Mouse (Mus musculus) macrophage (primary cell): ENCODE measurements around the gene Sec22c. TPM values are rescaled to one million over a fixed set of nuclear protein-coding genes. Genes with fewer than 3 reads are reported as not detected.
A peak's percentile ranks its signal among the peaks of the same experiment; 100 is the strongest.

ENCODE experiments used
- H3K27ac ChIP-seq: fragments of 350-480 bp; formaldehyde crosslinking; 2 replicates; pipeline ENCODE4 v1.9.0; 2021
- H3K36me3 ChIP-seq: fragments of 350-480 bp; formaldehyde crosslinking; 2 replicates; pipeline ENCODE4 v1.9.0; 2021; ENCODE audit errors: inconsistent target
- H3K4me3 ChIP-seq: fragments of 350-480 bp; formaldehyde crosslinking; 2 replicates; pipeline ENCODE4 v1.9.0; 2021; ENCODE audit errors: inconsistent target
- H3K79me2 ChIP-seq: fragments of 350-480 bp; formaldehyde crosslinking; 2 replicates; pipeline ENCODE4 v1.9.0; 2021; ENCODE audit errors: inconsistent target
- WGBS: methylation state at CpG from one replicate; pipeline ENCODE4 v1.1.7; 2026; ENCODE audit warnings: inconsistent platforms; ENCODE audit not compliant: missing documents; 5-methylcytosine and 5-hydroxymethylcytosine counted together
- polyA plus RNA-seq: library from polyadenylated mRNA; stranded (reverse); fragments of 250-400 nt; gene quantifications from 3 replicates; pipeline ENCODE4 v1.2.4, GENCODE M21; 2018; ENCODE audit warnings: inconsistent platforms

The Sec22c gene
- polyA plus RNA-seq, 1 experiment from 2014 or later: 9.1 TPM

DNA sequence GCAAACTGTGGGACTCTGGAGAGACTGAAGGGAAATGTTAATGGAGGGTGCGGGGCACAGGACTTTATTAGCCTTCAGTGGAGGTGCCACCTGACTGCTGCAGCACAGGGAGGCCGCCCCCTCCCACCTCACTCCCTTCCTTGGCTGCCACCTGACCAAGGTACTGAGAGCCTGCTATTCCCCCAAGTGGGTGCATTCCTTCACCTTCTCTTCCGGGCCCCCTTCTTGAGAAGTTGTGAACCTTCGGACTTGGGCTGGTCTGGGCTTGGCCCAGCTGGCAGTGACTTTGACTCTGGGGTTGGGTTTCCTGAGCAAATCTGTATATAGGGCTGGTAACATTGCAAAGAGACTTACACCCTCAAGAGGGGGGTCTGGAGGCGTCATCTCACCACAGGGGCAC, 49.0 kb downstream of the Sec22c start:
- WGBS: 92% methylated on average over 5 of the region's 5 CpGs
- H3K4me3 ChIP-seq: no peak overlapping the region
- no peaks in the 10 kb centered on the region for H3K36me3 ChIP-seq
- H3K79me2 ChIP-seq: no peaks in the 10 kb centered on the region
- no peak overlapping the region for H3K27ac ChIP-seq

DNA sequence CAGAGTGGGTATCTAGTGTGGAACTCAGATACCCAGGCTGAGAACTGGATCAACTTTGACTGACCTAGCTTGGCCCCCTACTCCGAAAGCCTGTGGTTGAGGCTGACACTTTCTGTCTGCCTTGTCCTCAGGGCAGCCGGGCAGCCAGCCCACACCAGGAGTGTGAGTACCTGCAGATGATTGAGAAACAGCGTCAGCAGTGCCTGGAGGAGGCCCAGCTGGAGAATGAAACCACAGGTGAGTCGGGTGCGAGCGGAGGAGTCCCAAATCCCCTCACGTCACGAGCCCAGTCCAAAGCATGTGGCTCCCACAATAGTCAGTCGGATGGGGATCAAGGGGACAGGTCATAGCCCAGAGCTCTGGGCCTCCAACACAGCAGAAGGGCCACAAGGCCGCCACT, 51.6 kb downstream of the Sec22c start:
- Histone ChIP-seq H3K27ac (no peak overlapping the region), H3K4me3 (no peak overlapping the region), H3K36me3 (no peaks in the 10 kb centered on the region), H3K79me2 (no peaks in the 10 kb centered on the region)
- 95% methylated on average over 10 of the region's 10 CpGs for WGBS

DNA sequence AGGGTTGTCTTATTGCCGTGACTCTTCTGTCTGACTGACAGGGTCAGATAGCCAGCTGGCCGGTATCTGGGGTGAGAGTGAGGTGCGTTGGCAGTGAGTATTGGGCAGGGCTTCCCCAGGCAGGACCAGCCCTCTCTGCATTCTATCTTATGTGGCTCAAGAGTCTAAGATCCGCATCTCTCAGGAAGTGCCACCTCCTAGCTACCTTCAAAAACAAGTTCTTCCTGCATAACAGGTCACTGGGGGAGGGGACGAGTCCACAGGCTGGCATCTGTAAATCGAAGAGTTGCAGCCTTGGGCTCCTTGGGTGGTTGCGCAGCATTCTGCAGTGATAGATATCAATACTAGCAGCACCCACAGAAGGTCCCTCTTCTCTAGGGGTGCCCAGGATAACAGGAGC, 58.3 kb downstream of the Sec22c start:
- no peaks in the 10 kb centered on the region for H3K79me2 ChIP-seq
- H3K4me3 ChIP-seq: no peak overlapping the region
- H3K27ac ChIP-seq: no peak overlapping the region
- H3K36me3 ChIP-seq: no peaks in the 10 kb centered on the region
- 75% methylated on average over 7 of the region's 7 CpGs for WGBS

DNA sequence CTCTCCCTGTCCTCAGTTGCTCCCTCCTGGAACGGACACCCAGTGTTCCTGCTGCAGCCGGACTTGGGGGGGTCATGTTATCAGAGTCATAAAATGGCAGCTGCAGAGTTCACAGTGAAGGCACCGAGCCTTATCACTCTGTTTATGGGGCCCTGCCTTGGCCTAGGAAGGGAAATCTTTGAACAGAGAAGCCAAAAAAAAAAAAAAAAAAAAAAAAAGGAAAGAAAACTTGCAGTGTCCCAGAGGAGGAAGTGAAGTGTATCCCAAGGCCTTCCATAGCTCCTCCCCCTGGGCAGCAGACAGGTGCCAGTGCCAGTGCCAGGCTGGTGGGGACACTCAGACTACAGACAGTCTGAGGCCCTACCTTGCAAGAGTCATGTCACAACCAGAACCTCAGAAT, 60.4 kb downstream of the Sec22c start:
- no peaks in the 10 kb centered on the region for H3K36me3 ChIP-seq
- no peak overlapping the region for H3K27ac ChIP-seq
- no peaks in the 10 kb centered on the region for H3K79me2 ChIP-seq
- no peak overlapping the region for H3K4me3 ChIP-seq
- 77% methylated on average over 2 of the region's 3 CpGs for WGBS

DNA sequence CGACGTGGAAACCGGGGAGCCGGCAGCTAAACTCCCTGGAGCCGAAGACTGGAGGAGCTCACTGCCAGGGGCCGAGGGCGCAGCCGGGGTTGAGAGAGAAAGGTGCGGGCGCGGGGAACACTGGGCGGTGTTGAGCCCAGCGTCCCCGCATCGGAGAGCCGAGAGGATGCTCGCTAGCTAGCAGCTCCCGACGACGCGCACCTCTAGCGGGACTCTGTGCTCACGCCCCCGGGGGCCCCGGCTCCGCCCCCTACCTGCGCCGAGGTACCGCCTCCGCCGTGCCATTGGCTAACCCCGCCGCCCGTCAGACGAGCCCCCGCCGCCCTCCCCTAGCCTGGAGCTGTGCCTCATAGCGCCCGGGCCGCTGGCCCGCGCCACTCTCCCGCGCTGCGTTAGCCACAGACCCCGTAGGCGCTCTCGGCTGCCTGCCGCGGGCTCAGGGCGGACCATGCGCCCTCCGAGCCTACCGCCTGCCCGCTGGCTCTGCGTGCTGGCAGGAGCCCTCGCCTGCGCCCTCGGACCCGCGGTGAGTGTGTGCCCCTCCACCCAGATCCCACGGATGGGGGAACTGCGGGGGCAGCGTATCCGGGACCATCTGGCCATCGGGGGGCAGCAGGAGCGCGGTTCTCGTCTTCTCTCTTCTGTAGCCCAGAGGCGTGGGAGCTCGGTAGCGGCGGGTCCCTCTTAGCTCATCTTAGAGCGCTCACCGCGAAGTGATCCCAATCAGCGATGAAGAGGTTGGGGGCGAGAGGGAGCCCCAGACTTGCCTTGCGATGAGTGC, 62.7 kb downstream of the Sec22c start, which contains the start of gene Vipr1:
TSS of gene Vipr1 (plus strand) at position 316 of the 781 bp plus-strand sequence.
- WGBS: 2% methylated on average over 56 of the region's 79 CpGs
- H3K4me3 ChIP-seq: peak within 1 kb of the TSS; percentile 7; the same call in 1 of the 2 replicates
- H3K79me2 ChIP-seq: no peaks in the 10 kb centered on the region
- H3K36me3 ChIP-seq: no peaks in the 10 kb centered on the region
- no peak within 1 kb of the TSS for H3K27ac ChIP-seq

DNA sequence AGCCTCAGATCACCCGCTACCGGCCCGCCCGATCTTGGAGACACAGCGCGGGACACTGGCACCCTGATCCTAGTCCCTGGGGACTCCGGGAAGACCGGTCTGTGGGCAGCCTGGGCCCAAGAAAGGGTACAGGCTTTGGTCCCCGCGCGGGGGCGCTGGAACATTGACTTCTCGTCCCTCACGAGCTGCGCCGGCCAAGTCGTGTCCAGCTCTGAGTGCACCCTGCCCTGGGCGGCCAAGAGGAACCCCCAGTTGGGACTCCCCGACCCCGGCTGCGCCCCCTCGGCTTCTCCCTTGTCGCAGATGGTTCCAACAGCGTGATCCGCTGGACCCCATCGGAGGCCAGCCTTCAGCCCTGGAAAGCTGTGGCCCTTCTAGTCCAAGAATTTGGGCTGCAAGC, 63.3 kb downstream of the Sec22c start, which contains the start of gene Lyzl4:
TSS of gene Lyzl4 (minus strand) at position 96 of the 400 bp plus-strand sequence.
- Histone ChIP-seq H3K79me2 (no peaks in the 10 kb centered on the region), H3K27ac (no peak within 1 kb of the TSS), H3K4me3 (peak within 1 kb of the TSS; percentile 7; the same call in 1 of the 2 replicates), H3K36me3 (no peaks in the 10 kb centered on the region)
- 3% methylated on average over 21 of the region's 26 CpGs for WGBS

DNA sequence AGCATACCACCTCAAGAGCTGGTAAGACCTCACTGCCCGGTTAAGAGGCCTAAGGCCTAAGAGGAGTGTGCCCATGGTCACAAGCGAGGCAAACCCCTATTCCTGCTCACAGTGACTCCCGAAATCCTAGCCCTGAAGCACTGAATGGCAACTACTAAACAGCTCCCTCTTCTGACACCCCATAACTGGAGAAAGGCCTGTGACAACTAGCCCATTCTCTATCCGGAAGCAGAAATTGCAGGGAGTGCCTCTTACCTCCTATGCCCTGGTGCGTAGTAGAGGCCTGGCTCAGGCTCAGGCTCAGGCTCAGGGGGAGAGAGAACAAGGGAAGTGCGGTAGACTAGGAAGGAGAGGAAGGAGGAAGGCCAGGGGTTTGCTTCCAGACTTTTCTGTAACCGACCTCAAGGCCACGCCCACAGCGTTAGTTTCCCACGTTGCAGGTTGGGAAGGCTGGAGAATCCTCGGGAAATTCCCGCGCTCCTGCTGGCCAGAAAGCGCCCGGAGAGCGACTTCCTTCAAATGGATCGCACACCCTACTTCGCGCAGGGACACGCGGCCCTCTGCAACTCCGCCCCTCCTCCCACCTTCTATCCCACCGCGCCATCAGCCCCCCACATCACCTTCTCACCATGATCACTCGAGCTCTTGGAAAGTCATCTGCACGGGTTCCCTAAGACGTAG, 63.9 kb downstream of the Sec22c start:
- 28% methylated on average over 22 of the region's 27 CpGs for WGBS
- Histone ChIP-seq H3K27ac (no peak overlapping the region), H3K4me3 (peak overlapping the region; percentile 7; the same call in 1 of the 2 replicates), H3K36me3 (no peaks in the 10 kb centered on the region), H3K79me2 (no peaks in the 10 kb centered on the region)

DNA sequence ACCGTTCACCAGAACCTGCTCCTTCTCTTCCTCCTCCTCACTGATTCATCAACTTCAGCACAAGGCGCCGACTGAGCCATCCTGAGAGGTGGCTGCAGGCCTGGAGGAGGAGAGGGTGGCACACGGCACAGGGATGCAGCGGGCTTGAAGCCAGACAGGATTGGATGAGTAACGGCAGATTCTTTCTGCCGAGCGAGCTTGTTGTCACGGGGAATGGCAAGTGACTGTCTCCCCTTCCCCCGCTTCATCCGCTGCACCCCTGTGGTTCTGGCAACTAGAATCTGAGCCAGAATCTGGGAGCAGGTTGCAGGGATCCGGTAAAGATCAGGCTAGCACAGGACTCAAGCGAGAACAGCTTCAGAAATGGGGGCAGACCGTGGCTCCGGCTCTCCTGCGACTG, 65.5 kb downstream of the Sec22c start:
- H3K27ac ChIP-seq: no peak overlapping the region
- WGBS: 96% methylated on average over 16 of the region's 16 CpGs

DNA sequence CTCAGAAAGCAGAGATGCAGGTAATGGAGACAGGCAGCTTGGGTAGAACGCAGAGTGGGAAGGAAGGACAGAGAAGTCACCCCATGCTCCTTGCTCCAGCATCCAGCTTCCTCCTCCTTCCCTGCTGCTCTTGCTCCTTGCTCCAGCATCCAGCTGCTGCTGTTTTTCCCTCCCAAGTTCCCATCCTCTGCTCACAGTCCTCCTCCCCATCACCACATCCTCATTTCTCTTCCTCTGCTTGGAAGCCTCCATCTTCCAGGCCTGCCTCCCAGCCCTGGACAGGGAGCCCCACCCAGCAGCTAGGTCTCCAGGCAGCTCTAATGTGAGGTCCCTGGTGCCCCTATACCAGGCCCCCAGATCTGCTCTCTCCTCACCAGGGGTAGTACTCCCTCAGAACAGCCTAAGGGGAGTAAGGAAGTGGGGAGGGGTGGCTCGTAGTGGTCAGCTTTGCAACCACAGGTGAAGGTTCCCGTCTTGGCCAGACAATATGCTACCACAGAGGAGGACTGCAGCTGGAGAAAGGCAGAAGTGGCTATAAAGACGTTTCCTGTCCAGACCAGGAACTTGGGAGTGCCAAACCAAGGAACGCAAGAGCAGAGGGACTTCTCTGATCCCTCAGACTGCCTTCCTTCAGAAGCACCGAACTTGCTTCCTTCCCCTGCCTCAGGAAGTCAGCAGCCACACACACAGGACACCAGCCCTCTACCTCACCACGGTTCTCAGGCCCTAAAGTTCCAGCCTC, 69.3 kb downstream of the Sec22c start:
- Histone ChIP-seq H3K36me3 (no peaks in the 10 kb centered on the region), H3K79me2 (no peaks in the 10 kb centered on the region), H3K27ac (peak overlapping the region; percentile 73), H3K4me3 (no peak overlapping the region)
- WGBS: 8% methylated on average over 7 of the region's 7 CpGs

More for the DNA sequence above, 65.5 kb downstream of the Sec22c start:
- Histone ChIP-seq H3K4me3 (no peak overlapping the region), H3K79me2 (no peaks in the 10 kb centered on the region), H3K36me3 (no peaks in the 10 kb centered on the region)

DNA sequence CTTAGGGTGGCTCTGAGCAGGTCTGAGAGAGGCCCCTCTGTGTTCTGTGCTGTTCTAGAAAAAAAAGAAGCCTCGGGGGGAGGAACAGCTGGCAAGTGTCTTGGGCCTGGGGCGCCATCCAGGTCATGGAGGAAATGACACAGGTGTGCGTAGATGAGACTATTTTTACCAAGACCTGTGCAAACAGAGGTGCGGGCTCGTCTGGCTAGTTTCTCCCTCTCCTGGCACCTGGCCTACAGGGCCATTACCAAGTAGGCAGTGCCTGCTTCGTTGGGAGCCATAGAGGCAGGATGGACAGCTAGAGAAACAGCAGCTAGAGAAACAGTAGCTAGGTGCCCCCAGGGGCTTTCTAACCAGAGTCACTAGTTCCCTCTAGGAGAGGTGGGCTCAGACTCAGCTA, 72.0 kb downstream of the Sec22c start:
- H3K79me2 ChIP-seq: no peaks in the 10 kb centered on the region
- no peak overlapping the region for H3K27ac ChIP-seq
- H3K4me3 ChIP-seq: no peak overlapping the region
- 91% methylated on average over 6 of the region's 6 CpGs for WGBS
- H3K36me3 ChIP-seq: no peaks in the 10 kb centered on the region

DNA sequence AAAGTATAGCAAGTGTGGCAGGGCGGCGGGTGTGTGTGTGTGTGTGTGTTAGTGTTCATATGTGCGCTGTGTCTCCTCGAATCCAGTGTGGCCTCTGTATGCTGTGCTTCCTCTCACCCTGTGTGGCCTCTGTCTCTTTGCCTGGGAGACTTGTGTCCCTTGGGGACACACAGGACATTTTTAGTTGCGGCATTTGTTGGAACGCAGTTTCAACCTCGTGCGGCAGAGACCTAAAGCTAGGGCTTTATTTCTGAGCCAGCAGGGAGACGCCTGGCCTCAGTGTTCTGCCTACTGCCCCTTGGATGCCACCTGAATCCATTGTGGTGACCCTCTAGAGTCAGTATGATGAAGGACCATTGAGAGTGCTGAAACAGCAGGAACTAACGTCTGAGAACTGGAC, 72.4 kb downstream of the Sec22c start:
- no peak overlapping the region for H3K4me3 ChIP-seq
- H3K79me2 ChIP-seq: no peaks in the 10 kb centered on the region
- no peak overlapping the region for H3K27ac ChIP-seq
- 93% methylated on average over 10 of the region's 10 CpGs for WGBS
- H3K36me3 ChIP-seq: no peaks in the 10 kb centered on the region

DNA sequence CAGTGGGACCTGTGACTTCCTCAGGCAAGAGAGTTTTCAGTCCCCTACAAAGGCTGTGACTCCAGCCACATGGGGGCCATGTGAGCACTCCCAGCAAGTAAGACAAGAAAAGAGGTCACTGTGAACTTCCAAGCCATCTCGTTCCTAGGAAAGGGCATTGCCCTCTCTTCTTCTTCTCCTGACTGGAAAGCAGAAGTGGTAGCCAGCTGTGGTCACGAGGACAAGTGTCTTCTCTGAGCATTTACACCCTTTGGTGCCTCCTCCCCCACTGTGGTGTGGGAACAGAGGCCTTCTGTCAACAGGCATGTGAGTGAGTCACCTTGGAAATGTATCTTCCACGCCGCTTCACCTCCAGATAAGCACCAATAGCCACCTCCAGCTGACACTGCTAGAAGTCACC, 73.3 kb downstream of the Sec22c start:
- Histone ChIP-seq H3K4me3 (no peak overlapping the region), H3K36me3 (no peaks in the 10 kb centered on the region)

DNA sequence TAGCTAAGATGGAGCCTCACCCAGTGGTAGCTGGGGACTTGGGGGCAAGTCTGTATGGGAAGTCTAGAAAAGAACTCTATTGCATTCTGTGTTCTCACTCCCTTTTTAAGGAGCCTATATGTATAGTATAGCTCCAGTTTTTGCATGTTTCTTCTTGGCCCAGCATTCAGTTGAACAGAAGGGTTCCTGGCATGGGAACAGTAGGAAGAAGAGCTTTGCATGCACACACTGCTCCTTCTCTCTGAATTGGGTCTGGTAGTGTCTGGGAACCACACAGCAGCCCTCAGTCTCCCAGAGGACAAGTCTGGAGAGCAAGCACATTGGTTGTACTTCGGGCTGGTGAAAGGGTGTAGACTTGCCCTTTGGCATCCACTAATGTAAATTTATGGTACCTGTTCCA, 74.7 kb downstream of the Sec22c start:
- no peaks in the 10 kb centered on the region for H3K79me2 ChIP-seq
- H3K36me3 ChIP-seq: no peaks in the 10 kb centered on the region
- H3K4me3 ChIP-seq: no peak overlapping the region
- H3K27ac ChIP-seq: no peak overlapping the region
- WGBS: 94% methylated on average over 1 of the region's 1 CpGs

More for the DNA sequence above, 73.3 kb downstream of the Sec22c start:
- 10% methylated on average over 4 of the region's 4 CpGs for WGBS
- Histone ChIP-seq H3K79me2 (no peaks in the 10 kb centered on the region), H3K27ac (peak overlapping the region; percentile 49)
